Mouse (Mus musculus): ENCODE measurements around the gene Gpatch3. TPM values are rescaled to one million over a fixed set of nuclear protein-coding genes. Genes with fewer than 3 reads are reported as not detected.

Gpatch3 gene
- total and polyA plus RNA-seq, 2 experiments = 3.8 to 4.3 TPM

- 20% methylated on average over 7 of the region's 7 CpGs for WGBS
- H3K4me3 ChIP-seq (ENCODE audit: insufficient read depth, low read depth, low read length) = peak overlapping the region; percentile 63; the same call in 1 of the 2 replicates
- H3K27me3 ChIP-seq (ENCODE audit: control insufficient read depth, insufficient read depth, low read length) = no peaks in the 10 kb centered on the region
- no peaks in the 10 kb centered on the region for H3K79me2 ChIP-seq (ENCODE audit: control insufficient read depth, insufficient read depth, low read length)
- no peak overlapping the region for H3K27ac ChIP-seq (replicated peaks; ENCODE audit: insufficient read depth, low read depth, low read length)
- H3K36me3 ChIP-seq (ENCODE audit: control insufficient read depth, insufficient read depth, low read length) = no peaks in the 10 kb centered on the region
- DNase-seq (ENCODE audit: extremely low read depth, low read depth, low spot score) = no peak
- H3K9ac ChIP-seq (ENCODE audit: low read depth, low read length) = peak overlapping the region; percentile 48; the same call in 1 of the 2 replicates
- TF ChIP-seq POLR2A (IDR thresholded peaks at IDR 0.05; ENCODE audit: extremely low read depth, insufficient read depth, low read length) = no peak
- no peak for TF ChIP-seq CTCF (IDR thresholded peaks at IDR 0.05; ENCODE audit: low read depth, low read length)
- peaks cover 2% of the 10 kb centered on the region; the same call in 1 of the 2 replicates for H3K4me1 ChIP-seq (ENCODE audit: control insufficient read depth, insufficient read depth, low read length)
Observed at GRCm38 (mm10) chr4:133599116-133599515, 24.6 kb downstream of the Gpatch3 start.

- Histone ChIP-seq H3K36me3 (ENCODE audit: control insufficient read depth, insufficient read depth, low read length) (no peaks in the 10 kb centered on the region), H3K4me1 (ENCODE audit: control insufficient read depth, insufficient read depth, low read length) (peaks cover 2% of the 10 kb centered on the region; the same call in 1 of the 2 replicates), H3K27me3 (ENCODE audit: control insufficient read depth, insufficient read depth, low read length) (no peaks in the 10 kb centered on the region), H3K27ac (replicated peaks; ENCODE audit: insufficient read depth, low read depth, low read length) (no peak overlapping the region), H3K9ac (ENCODE audit: low read depth, low read length) (peak overlapping the region; percentile 48), H3K4me3 (ENCODE audit: insufficient read depth, low read depth, low read length) (peak overlapping the region; percentile 63), H3K79me2 (ENCODE audit: control insufficient read depth, insufficient read depth, low read length) (no peaks in the 10 kb centered on the region)
- DNase-seq (ENCODE audit: extremely low read depth, low read depth, low spot score) = peak; percentile 81
- WGBS = under 1% methylated on average over 49 of the region's 50 CpGs
- TF ChIP-seq CTCF (IDR thresholded peaks at IDR 0.05; ENCODE audit: low read depth, low read length) = no peak
- no peak for TF ChIP-seq POLR2A (IDR thresholded peaks at IDR 0.05; ENCODE audit: extremely low read depth, insufficient read depth, low read length)
Observed at GRCm38 (mm10) chr4:133599571-133600073, 25.1 kb downstream of the Gpatch3 start.

GRCm38 (mm10) chr4:133600306-133600705 is 25.8 kb downstream of the Gpatch3 start:
- Histone ChIP-seq H3K4me3 (ENCODE audit: insufficient read depth, low read depth, low read length) (no peak overlapping the region), H3K79me2 (ENCODE audit: control insufficient read depth, insufficient read depth, low read length) (no peaks in the 10 kb centered on the region), H3K4me1 (ENCODE audit: control insufficient read depth, insufficient read depth, low read length) (peaks cover 2% of the 10 kb centered on the region; the same call in 1 of the 2 replicates), H3K9ac (ENCODE audit: low read depth, low read length) (no peak overlapping the region; the same call in 1 of the 2 replicates), H3K36me3 (ENCODE audit: control insufficient read depth, insufficient read depth, low read length) (no peaks in the 10 kb centered on the region), H3K27me3 (ENCODE audit: control insufficient read depth, insufficient read depth, low read length) (no peaks in the 10 kb centered on the region), H3K27ac (replicated peaks; ENCODE audit: insufficient read depth, low read depth, low read length) (no peak overlapping the region)
- TF ChIP-seq CTCF (IDR thresholded peaks at IDR 0.05; ENCODE audit: low read depth, low read length) = no peak
- TF ChIP-seq POLR2A (IDR thresholded peaks at IDR 0.05; ENCODE audit: extremely low read depth, insufficient read depth, low read length) = no peak
- DNase-seq (ENCODE audit: extremely low read depth, low read depth, low spot score) = no peak
- 11% methylated on average over 9 of the region's 9 CpGs for WGBS

DNA sequence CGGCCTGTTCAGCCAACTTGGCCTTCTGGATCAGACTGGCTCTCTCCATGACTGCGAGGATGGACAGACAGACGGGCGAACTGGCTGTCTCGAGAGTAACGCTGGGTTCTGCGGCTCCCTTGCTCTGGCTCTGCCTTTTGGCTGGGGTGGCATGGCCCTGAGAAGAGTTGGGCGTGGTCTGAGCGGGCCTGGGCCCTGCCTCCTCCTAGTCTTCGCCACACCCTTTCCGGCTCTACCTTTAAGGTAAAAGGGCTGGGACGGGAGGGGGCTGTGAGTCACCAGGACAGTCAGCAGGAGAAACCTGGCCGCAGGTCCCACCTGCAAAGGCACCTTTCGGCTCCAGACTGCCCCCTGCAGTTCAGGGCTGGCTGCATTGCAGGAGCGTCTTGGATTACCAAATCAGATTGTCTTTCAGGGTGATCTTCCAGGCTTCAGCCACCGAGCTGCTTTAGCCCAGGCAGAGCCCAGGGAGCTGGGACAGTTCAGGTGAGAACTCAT is 27.2 kb downstream of the Gpatch3 start, which contains the start of gene Sfn:
TSS of gene Sfn (minus strand) at position 448 of the 498 bp plus-strand sequence.
- Histone ChIP-seq H3K27me3 (ENCODE audit: control insufficient read depth, insufficient read depth, low read length) (no peaks in the 10 kb centered on the region), H3K36me3 (ENCODE audit: control insufficient read depth, insufficient read depth, low read length) (peaks cover 1% of the 10 kb centered on the region; the same call in 1 of the 2 replicates), H3K4me1 (ENCODE audit: control insufficient read depth, insufficient read depth, low read length) (peaks cover 2% of the 10 kb centered on the region; the same call in 1 of the 2 replicates), H3K27ac (replicated peaks; ENCODE audit: insufficient read depth, low read depth, low read length) (no peak within 1 kb of the TSS), H3K79me2 (ENCODE audit: control insufficient read depth, insufficient read depth, low read length) (no peaks in the 10 kb centered on the region), H3K4me3 (ENCODE audit: insufficient read depth, low read depth, low read length) (no peak within 1 kb of the TSS), H3K9ac (ENCODE audit: low read depth, low read length) (no peak within 1 kb of the TSS)
- no peak for DNase-seq (ENCODE audit: extremely low read depth, low read depth, low spot score)
- 6% methylated on average over 16 of the region's 16 CpGs for WGBS
- TF ChIP-seq CTCF (IDR thresholded peaks at IDR 0.05; ENCODE audit: low read depth, low read length) (peak; percentile 80), POLR2A (IDR thresholded peaks at IDR 0.05; ENCODE audit: extremely low read depth, insufficient read depth, low read length) (no peak)

GRCm38 (mm10) chr4:133603056-133603455 is 28.5 kb downstream of the Gpatch3 start:
- Histone ChIP-seq H3K4me3 (ENCODE audit: insufficient read depth, low read depth, low read length) (no peak overlapping the region), H3K4me1 (ENCODE audit: control insufficient read depth, insufficient read depth, low read length) (peaks cover 2% of the 10 kb centered on the region; the same call in 1 of the 2 replicates), H3K9ac (ENCODE audit: low read depth, low read length) (no peak overlapping the region), H3K27ac (replicated peaks; ENCODE audit: insufficient read depth, low read depth, low read length) (no peak overlapping the region), H3K79me2 (ENCODE audit: control insufficient read depth, insufficient read depth, low read length) (no peaks in the 10 kb centered on the region), H3K27me3 (ENCODE audit: control insufficient read depth, insufficient read depth, low read length) (no peaks in the 10 kb centered on the region), H3K36me3 (ENCODE audit: control insufficient read depth, insufficient read depth, low read length) (peaks cover 1% of the 10 kb centered on the region; the same call in 1 of the 2 replicates)
- WGBS = 86% methylated on average over 5 of the region's 5 CpGs
- no peak for TF ChIP-seq CTCF (IDR thresholded peaks at IDR 0.05; ENCODE audit: low read depth, low read length)
- no peak for TF ChIP-seq POLR2A (IDR thresholded peaks at IDR 0.05; ENCODE audit: extremely low read depth, insufficient read depth, low read length)
- DNase-seq (ENCODE audit: extremely low read depth, low read depth, low spot score) = no peak

DNA sequence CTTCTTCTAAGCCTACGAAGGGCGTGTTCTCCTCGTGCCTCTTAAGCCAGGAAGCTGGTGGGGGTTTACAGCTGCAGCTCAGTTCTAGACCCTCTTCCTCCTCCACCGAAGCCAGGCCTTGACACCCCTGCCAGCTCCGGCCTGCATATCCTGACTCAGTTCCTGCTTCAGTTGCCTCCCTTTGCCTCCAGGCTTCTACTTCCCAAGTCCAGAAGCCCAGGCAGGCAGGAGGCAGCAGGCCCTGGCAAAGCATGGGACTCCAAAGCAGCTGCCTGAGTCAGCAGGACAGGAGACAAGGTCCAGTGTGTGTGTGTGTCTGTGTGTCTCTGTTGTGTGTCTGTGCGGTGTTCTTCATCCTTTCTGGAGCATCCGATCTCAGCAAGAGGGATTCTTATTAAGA is 29.6 kb downstream of the Gpatch3 start:
- no peak for DNase-seq (ENCODE audit: extremely low read depth, low read depth, low spot score)
- 83% methylated on average over 7 of the region's 7 CpGs for WGBS
- Histone ChIP-seq H3K27ac (replicated peaks; ENCODE audit: insufficient read depth, low read depth, low read length) (no peak overlapping the region), H3K9ac (ENCODE audit: low read depth, low read length) (no peak overlapping the region), H3K4me3 (ENCODE audit: insufficient read depth, low read depth, low read length) (no peak overlapping the region), H3K36me3 (ENCODE audit: control insufficient read depth, insufficient read depth, low read length) (peaks cover 1% of the 10 kb centered on the region; the same call in 1 of the 2 replicates), H3K4me1 (ENCODE audit: control insufficient read depth, insufficient read depth, low read length) (peaks cover 2% of the 10 kb centered on the region; the same call in 1 of the 2 replicates), H3K27me3 (ENCODE audit: control insufficient read depth, insufficient read depth, low read length) (no peaks in the 10 kb centered on the region), H3K79me2 (ENCODE audit: control insufficient read depth, insufficient read depth, low read length) (no peaks in the 10 kb centered on the region)
- no peak for TF ChIP-seq CTCF (IDR thresholded peaks at IDR 0.05; ENCODE audit: low read depth, low read length)
- TF ChIP-seq POLR2A (IDR thresholded peaks at IDR 0.05; ENCODE audit: extremely low read depth, insufficient read depth, low read length) = no peak
